Mouse (Mus musculus): Measurements from ENCODE around the gene Prss56. TPM values are rescaled to one million over a fixed set of nuclear protein-coding genes. Genes with fewer than 3 reads are reported as not detected.

Prss56 gene
- polyA plus RNA-seq, 1 experiment from 2014 or later = not detected

Other genes starting within 250 kb of the Prss56 start
- gene Alppl2, start 93.4 kb upstream of the Prss56 start, polyA plus RNA-seq (2016; fragmentation: Nextera tagmentation; extraction: Ambion mirVana) = not detected in 2 replicates
- gene Alpi, start 81.7 kb upstream of the Prss56 start, polyA plus RNA-seq (2016; fragmentation: Nextera tagmentation; extraction: Ambion mirVana) = not detected in 2 replicates
- not detected in 2 replicates for gene Akp3, start 58.3 kb upstream of the Prss56 start, polyA plus RNA-seq (2016; fragmentation: Nextera tagmentation; extraction: Ambion mirVana)
- 0.29 and 0.56 TPM in 2 replicates for gene Ecel1, start 26.8 kb upstream of the Prss56 start, polyA plus RNA-seq (2016; fragmentation: Nextera tagmentation; extraction: Ambion mirVana)
- gene Chrnd, start 7.3 kb downstream of the Prss56 start, polyA plus RNA-seq (2016; fragmentation: Nextera tagmentation; extraction: Ambion mirVana) = 1.7 and 3.0 TPM in 2 replicates
- 10.4 and 11.8 TPM in 2 replicates for gene Chrng, start 21.3 kb downstream of the Prss56 start, polyA plus RNA-seq (2016; fragmentation: Nextera tagmentation; extraction: Ambion mirVana)
- gene Eif4e2, start 30.6 kb downstream of the Prss56 start, polyA plus RNA-seq (2016; fragmentation: Nextera tagmentation; extraction: Ambion mirVana) = 170 and 171 TPM in 2 replicates
- gene Efhd1, start 81.0 kb downstream of the Prss56 start, polyA plus RNA-seq (2016; fragmentation: Nextera tagmentation; extraction: Ambion mirVana) = 0.37 and 0.43 TPM in 2 replicates
- gene Gigyf2, start 143.7 kb downstream of the Prss56 start, polyA plus RNA-seq (2016; fragmentation: Nextera tagmentation; extraction: Ambion mirVana) = 57.5 and 62.5 TPM in 2 replicates
- gene Kcnj13, start 211.4 kb downstream of the Prss56 start, polyA plus RNA-seq (2016; fragmentation: Nextera tagmentation; extraction: Ambion mirVana) = 1.8 and 3.5 TPM in 2 replicates